Mouse (Mus musculus): ENCODE results near the gene Gm7534.
"Not testable (repeated sequence)": the region's sequence is repeated elsewhere in the genome, so short reads cannot be mapped to it uniquely, and the experiment has no call there.

Gene Gm7534

GRCm38 (mm10) chr4:134199371-134199770 is 3.4 kb downstream of the Gm7534 start:
- DNase-seq, result no peak

- DNase-seq, result no peak
Observed at GRCm38 (mm10) chr4:134186268-134186667, 16.5 kb downstream of the Gm7534 start.

DNA sequence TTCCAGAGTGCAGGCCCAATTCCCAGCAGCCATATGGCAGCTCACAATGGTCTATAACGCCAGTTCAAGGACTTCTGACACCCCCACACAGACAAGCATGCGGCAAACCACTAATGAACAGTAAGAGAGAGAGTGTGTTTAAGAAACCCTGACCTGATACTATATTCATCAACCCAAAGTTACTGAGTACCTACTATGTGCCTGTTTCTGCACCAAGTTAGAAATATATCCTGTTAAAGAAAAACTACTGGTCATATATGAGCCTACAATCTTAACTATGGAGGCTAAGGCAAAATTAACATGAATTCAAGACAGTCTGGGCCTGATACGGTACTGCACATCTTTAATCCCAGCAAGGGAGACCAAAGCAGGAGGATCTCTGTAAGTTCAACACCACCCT is 17.2 kb downstream of the Gm7534 start:
- DNase-seq, result no peak

DNA sequence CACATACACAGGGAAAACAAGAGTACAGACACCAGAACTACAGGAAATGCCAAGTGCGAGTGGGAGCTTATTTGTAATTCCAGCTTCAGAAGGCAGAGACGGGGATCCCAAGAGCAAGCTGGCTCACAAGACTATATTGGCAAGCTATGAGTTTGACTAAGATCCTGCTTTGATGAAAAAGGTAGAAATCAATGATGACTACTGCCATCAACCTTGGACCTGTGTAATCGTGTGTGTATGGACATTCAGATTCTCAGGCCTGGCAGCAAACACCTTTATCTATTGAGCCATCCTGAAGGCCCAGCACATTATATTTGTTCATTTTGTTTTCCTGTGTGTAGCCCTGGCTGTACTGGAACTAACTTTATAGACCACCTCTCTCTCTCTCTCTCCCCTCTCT is 19.1 kb downstream of the Gm7534 start:
- no peak for DNase-seq

- DNase-seq, result peak; percentile 74
Observed at GRCm38 (mm10) chr4:134181825-134182224, 21.0 kb downstream of the Gm7534 start.

DNA sequence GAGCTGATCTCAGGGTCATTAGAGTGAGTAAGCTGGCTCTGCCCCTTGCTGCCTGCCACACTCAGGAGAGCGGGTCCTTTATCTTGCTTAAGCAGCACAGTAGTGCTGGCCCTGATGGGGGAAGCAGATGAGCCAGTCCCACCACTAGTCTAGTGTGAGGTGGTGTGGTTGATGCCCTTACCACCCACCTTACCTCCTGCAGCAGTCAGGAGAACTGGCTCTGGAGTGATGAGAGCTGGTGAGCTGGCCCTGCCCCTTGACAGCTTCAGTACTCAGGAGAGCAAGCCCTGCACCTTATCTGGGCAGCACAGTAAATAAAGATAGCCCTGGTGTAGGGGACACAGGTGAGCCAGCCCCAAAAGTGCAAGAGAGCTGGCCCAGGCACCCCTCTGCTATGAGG is 21.7 kb downstream of the Gm7534 start:
- DNase-seq, result peak; percentile 63

DNA sequence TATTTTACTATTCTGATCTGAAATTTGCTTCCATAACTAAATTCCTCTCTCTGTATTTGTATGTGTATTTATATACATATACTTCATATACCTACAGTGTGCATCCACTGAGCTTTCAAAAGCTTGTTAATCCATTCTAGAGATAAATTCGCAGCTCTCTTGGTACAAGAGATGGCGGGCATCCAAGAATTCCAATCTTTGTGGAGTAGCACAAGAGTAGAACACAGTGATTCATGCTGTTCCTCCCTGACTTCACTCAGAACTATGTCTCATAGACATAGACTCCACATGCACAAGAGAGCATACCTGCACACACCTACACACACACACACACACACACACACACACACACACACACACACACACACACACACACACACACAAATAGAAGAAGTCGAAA is 30.4 kb downstream of the Gm7534 start:
- DNase-seq, result no peak

DNA sequence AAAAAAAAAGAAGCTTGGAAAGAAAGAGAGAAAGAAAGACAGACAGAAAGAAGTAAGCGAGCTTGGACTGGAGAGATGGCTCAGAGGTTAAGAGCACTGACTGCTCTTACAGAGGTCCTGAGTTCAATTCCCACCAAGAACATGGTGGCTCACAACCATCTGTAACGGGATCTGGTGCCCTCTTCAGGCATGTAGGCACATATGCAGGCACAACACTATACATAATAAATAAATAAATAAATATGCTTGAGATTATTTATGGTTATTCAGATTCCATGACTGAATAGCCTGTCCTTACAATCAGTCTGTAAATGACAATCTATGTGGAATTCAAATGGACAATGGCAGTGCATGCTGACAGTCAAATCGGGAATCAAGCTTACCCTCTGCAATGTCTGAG is 35.9 kb downstream of the Gm7534 start:
- no peak for DNase-seq

- no peak for DNase-seq
Observed at GRCm38 (mm10) chr4:134165548-134166465, 37.0 kb downstream of the Gm7534 start.

- DNase-seq, result no peak
Observed at GRCm38 (mm10) chr4:134165024-134165423, 37.8 kb downstream of the Gm7534 start.

- DNase-seq, result no peak
Observed at GRCm38 (mm10) chr4:134164591-134164990, 38.2 kb downstream of the Gm7534 start.

GRCm38 (mm10) chr4:134160071-134160470 is 42.7 kb downstream of the Gm7534 start:
- DNase-seq, result peak; percentile 56

GRCm38 (mm10) chr4:134158774-134159173 is 44.0 kb downstream of the Gm7534 start:
- no peak for DNase-seq

DNA sequence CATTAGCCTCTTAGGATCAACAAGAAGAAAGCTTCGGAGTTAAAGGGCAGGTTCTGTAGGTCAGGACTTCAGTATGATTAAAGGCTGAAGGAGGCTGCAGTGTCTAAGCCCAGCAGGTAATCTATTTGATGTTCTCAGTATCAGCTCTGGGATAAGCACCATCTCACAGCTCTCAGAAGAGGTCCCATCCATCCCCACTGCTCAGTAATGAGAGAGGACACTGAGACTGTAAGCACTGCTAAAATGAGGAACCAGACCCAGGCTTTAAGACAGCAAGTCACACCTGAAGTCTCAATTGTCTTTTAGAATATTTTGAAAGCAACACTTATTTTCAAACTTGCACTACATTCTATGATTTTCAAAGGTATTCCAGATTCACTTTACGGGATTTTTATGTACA is 45.2 kb downstream of the Gm7534 start:
- DNase-seq, result no peak

DNA sequence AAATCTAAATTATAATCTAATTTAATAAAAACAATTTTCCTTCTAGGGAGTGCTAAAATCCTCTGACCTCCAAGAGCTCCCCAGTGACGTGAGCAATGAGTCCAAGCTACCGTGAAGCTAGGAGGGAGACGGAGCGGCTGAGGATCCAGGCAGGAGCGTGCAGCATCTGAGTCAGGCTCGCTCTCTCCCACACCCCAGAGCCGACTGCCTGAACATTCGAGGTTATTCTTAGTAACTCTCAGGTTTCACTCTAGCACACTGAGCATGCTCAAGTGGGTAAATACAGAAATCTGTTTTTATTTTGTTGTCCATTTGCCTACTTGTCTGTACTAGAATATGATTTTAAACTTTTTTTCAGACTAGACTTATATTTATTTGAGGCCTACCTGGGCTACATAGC is 46.1 kb downstream of the Gm7534 start:
- no peak for DNase-seq

DNA sequence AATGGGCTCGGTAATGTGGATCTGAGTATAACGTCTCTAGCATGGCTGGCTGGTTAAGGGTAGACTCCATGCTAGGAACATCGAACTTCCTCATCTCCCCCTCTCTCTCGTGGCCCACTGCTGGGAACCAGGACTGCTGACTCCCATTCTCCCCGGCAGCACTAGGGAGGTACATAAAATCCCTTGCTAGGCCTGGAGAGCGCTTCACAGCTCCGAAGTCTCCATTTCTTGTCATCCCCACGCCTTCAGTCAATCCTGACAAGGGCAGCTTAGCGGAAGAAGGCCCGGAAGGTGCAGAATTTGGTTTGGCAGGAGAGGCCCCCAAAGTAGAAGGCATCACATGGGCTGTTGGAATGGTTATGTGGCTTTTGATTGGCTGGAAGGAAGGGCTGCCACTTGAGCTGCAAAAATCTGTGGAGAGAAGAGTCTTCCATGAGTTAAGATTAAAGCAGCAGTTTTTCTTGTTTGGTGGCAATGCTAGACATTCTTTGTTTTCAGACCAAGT is 46.8 kb downstream of the Gm7534 start:
- no peak for DNase-seq

- DNase-seq, result no peak
Observed at GRCm38 (mm10) chr4:134155531-134155930, 47.3 kb downstream of the Gm7534 start.

GRCm38 (mm10) chr4:134154354-134154753 is 48.5 kb downstream of the Gm7534 start:
- DNase-seq, result no peak

DNA sequence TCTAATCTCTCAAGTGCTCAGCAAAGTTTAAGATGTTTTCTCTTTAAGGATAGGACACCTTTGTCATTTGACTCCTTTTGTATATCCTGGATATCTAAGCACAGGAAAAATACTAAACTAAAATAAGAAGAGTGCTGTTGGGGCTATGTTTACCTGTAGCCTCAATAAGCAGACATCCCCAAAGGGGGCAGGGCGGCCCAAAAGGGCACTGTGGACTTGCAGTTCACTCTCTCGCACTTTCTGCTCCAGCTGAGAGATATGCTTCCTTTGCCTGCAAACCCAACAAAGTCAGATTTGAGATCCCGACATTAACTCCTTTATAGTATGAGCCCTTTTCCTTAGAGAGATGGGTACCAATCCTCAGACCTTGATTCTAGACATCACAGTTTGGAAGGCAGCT is 49.1 kb downstream of the Gm7534 start:
- no peak for DNase-seq

DNA sequence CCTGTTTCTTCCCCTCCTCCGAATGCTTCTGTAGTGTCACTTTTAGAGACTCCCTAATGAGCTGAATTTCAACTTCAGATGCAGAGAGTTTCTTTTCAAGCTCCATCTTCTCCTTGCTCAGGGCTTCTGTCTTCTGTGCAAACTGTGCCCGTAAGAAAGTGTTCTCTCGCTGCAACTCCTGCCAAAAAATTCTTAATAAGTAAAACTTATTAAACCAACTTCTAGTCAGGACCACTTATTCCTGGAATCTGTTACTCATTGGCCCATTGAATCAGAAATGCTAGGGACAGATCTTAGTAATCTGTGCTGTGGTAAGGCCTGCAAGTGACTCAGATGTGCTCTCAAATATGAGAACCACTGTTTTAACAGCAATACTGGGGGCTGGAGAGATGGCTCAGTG is 50.7 kb downstream of the Gm7534 start:
- DNase-seq, result no peak

DNA sequence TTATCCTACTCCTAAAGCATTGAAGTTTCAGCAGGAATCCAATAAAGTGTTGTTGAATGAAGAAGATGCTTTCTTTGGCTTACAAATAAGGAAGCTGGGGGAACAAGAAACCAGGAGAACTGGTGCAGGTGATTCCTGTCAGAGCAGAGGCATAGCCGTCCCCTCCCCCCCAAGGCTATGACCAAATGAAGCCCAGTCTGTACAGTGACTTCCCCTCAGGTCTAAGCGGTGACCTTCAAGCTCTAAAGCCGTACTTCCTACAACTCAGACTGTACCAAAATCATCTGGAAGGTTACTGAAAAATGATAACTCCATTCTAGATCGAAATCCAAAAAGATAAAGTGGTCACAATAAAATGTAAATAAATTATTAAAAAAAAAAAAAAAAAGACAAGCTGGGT is 53.4 kb downstream of the Gm7534 start:
- DNase-seq, result no peak

GRCm38 (mm10) chr4:134144297-134144696 is 58.5 kb downstream of the Gm7534 start:
- not testable (repeated sequence) for DNase-seq

Data from liver (tissue).